Mouse (Mus musculus) left cerebral cortex, adult 2 months (tissue): ENCODE measurements at regions not wholly inside any gene's neighbourhood (a gene's known extent, or its start where the extent isn't known, plus 50 kb on each side); places are given as distances from the start of the nearest gene placed in this dataset.

Experiments
- DNase-seq, 2 experiments: peaks; one replicate each; pipeline ENCODE4 v3.0.0; 2021 to 2022; ENCODE audit warnings: low spot score in 2 of 2, mixed read lengths in 1 of 2; ENCODE audit errors: extremely low spot score in 1 of 2
- H3K27ac ChIP-seq: fragments of 200-600 bp; 2 replicates; pipeline ENCODE4 v1.8.1; 2022
- H3K4me3 ChIP-seq: fragments of 200-600 bp; 2 replicates; pipeline ENCODE4 v1.8.1; 2022
- CTCF ChIP-seq: fragments of 200-600 bp; IDR thresholded peaks from 2 replicates; pipeline ENCODE4 v1.8.1; 2022; ENCODE audit warnings: antibody characterized with exemption, mild to moderate bottlenecking, moderate library complexity
- intact Hi-C: fragments of 180-260 bp; cut with DNase I; formaldehyde crosslinking; loops from one replicate; pipeline ENCODE4 v1.15.1; 2025

DNA sequence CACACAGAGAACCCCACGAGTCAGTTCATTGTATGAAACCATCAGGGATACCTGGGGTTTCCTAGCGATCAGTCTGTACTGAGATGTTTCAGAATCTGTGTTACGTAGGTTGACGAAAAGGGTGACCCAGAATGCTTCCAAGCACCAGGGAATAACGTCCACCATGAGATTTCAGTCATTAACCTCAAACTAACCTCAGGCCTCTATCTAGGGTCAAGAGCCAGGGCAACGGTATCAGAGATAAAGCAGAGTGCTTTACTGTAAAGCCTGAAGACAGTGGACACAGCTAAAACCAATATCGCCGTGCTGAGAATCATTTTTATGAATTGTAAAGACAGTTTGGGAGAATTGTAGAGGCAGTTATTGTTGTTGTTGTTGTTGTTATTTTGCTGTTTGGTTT lies 52.9 kb upstream of the Errfi1 start:
- Histone ChIP-seq H3K27ac (no peak overlapping the region), H3K4me3 (no peak overlapping the region)
- no peak for TF ChIP-seq CTCF
- intact Hi-C loops: no loop called here
- no peak for DNase-seq

DNA sequence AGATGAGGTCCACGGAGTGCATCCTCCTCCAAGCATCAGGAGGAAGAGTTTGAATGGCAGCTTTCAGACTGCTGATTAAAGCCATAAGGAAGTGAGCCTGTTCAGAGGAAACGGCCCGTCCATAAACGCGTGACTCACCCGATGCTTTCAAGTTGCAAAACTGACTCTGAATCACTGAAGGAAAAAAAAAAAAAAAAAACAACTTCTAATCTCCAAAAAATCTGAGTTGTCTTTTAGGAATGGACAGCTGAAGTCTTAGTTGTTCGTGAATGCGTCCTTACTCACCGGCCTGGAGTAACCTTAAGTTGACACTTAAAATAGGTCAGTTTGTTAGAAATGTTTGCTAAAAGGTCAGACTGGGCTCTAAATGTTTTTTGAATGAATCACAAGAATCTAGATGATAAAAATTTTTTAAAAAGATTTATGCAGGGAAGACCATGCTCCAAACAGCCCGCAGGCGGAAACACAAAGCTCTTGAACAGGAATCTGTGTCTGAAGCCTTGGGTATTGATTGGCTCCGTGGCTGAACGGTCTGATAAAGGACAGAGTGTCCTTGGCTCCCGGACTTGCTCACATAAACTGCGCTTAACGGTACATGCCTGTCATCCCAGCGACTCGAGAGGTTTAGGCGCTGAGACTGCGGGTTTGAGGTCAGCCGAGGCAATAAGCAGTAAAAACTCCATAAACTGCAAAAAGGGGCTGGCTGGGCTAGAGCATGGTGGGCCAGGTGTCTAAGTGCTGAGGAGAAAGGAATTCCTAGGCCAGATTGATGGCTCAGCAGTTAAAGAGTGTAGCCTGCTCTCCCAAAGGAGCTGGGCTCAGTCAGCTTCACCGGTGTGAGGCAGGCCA lies 53.9 kb upstream of the Errfi1 start:
- Histone ChIP-seq H3K4me3 (no peak overlapping the region), H3K27ac (no peak overlapping the region)
- intact Hi-C loops: no loop called here
- no peak for DNase-seq
- TF ChIP-seq CTCF: no peak

DNA sequence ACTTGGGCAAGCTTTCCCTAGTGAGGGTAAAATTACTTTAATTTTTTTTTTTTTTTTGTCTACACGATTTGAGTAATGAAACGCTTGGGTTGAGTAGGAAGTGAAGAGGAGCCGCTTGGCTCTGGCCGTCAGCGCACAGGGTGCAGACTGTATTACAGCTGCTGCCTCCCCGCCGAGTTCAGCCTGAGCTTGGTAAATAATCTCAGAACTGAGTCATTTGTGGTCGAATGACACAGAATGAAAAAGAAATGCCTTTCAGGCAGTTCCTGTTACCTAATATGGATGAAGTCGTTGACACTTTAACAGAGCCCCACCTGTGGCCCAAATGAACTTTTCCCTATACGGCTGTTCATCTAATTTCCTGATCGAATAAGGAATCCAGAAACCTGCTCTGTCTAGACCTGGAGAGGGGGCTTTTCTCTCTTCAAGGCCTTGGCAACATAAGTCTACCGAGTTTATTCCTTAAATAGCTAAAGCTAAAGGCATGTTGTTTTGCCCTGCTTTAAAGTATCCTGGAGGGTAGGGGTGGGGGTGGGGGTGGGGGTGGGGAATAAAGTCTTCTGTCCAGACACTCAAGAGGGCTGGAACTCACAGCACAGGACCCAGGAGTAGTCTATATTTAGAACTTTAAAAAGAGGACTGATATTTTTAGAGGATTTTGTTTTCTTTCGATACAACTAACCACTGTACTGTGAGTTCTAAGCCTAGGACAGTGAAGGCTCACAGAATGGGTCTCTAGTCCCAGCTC lies 54.8 kb upstream of the Errfi1 start:
- no peak for TF ChIP-seq CTCF
- no peak for DNase-seq
- intact Hi-C loops: no loop called here
- no peak overlapping the region for H3K4me3 ChIP-seq
- H3K27ac ChIP-seq: no peak overlapping the region; the same call in 1 of the 2 replicates

DNA sequence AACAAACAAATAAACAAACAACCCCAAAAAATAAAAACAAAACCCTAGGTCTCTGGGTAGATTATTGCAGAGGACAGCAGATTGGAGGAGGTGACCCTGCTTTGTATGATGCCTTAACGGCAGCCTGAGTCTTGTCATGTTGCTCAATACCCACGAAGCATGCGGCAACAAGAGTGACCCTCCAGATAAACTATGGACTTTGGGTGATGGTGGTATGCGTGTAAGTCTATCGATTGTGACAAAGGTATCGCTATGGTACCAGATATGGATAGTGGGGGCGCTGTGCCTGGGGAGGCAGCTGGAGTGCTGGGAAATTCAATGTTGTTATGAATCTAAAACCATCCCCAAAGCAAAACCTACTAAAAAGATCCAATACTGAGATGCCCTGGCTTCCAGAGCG lies 55.4 kb upstream of the Errfi1 start:
- intact Hi-C loops: no loop called here
- no peak for DNase-seq
- H3K4me3 ChIP-seq: no peak overlapping the region
- TF ChIP-seq CTCF: no peak
- no peak overlapping the region for H3K27ac ChIP-seq

DNA sequence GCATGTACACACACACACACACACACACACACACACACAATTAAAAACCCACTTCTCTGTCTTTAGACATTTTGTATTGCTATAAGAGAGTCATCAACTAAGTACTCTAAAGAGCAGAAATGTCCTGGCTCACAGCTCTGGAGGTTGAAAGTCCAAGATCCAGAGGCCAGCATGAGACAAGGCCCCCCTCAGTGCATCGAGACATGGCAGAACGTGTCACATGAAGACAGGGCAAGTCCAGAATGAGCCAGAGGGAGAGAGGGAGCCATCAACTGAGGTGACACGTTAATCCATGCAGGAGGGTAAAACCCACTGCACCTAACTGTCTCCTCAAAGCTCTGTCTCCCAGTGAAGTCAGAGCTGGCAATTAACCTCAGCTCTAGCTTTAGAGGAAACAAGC lies 56.7 kb upstream of the Errfi1 start:
- no peak for DNase-seq
- no peak for TF ChIP-seq CTCF
- Histone ChIP-seq H3K4me3 (no peak overlapping the region), H3K27ac (no peak overlapping the region)
- intact Hi-C loops: no loop called here

DNA sequence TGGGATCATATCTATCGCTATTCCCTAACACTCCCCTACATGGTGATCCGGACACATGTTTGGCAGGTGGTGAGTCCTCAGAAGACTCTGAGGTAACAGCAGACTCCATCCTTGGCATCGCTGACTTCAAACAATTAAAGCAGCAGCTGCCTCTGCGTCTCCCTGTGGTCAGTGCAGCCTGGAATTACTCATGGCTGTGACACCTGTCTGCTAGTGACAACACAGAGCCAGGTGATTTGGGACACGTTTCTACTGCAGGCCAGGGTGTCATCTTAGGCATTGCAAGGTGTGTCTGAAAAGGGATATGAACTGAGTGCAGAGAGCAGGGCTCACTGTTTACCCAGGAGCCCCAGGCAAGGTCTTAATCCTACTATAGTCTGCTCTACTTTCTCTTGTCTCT lies 58.8 kb upstream of the Errfi1 start:
- Histone ChIP-seq H3K27ac (no peak overlapping the region), H3K4me3 (no peak overlapping the region)
- no peak for TF ChIP-seq CTCF
- DNase-seq: no peak
- intact Hi-C loops: no loop called here

DNA sequence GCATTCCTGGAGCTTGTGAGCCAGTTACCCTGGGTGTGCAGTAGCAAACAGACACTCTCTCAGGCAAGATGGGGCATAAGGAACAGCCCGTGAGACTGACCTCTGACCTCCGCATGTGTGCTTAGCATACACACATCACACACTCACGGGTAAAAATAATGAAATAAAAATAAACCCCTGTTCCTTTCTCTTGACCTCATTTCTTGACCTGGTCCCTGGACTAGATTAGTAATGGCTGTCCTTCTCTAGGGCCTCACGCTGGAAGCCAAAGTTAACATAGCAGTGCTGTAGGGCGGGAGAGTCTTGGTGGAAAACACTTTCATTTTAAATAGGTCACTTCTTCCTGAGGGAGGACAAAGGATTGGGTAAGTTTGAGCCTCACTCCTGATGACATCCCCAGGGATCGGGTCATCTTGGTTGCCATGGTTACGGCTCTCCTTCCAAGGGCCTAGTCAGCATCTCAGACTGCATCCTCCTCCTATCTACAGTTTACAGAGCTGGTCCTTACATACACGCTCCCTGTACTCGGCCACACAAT lies 59.4 kb upstream of the Errfi1 start:
- DNase-seq: no peak
- no peak for TF ChIP-seq CTCF
- intact Hi-C loops: no loop called here
- H3K27ac ChIP-seq: no peak overlapping the region
- H3K4me3 ChIP-seq: no peak overlapping the region

DNA sequence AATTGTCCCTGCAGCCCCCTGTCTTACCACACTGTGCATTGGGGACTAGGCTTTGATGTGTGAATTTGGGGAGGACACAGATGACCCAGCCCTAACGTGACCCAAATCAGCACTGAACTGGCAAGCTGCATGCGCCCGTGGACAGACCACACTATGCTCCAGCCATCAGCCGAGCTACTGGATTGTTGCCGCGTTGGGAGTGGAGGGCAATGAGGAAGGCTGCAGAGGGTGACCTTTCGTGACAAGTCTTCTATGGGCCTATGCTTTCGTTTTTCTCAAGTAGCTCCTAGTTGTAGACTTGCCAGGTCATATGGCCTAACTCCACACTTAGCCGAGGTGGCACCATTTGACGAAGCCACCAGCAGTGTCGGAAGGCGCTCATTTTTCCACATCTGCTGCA lies 60.6 kb upstream of the Errfi1 start:
- no peak for DNase-seq
- no peak for TF ChIP-seq CTCF
- no peak overlapping the region for H3K4me3 ChIP-seq
- intact Hi-C loops: no loop called here
- H3K27ac ChIP-seq: no peak overlapping the region

DNA sequence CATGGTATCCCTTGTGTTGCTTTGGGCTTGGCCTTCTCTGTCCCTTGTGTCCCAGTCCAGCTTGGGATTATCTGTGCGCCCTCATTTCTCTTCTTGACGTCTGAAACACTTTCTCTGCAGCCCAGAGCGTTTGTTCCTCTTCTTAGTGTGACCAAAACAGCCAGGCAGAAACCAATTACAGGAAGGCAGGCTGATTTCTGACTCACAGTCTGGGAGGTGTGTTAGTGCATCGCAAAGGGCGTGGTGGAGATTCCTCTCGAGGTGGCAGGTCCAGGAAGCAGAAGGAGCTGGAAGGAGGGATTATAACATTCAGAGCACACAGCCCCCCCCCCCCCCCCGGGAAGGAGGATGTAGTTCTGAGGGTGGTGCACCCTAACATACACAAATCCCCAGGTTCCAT lies 64.6 kb upstream of the Errfi1 start:
- Histone ChIP-seq H3K27ac (no peak overlapping the region), H3K4me3 (no peak overlapping the region)
- TF ChIP-seq CTCF: no peak
- DNase-seq: no peak
- intact Hi-C loops: no loop called here

DNA sequence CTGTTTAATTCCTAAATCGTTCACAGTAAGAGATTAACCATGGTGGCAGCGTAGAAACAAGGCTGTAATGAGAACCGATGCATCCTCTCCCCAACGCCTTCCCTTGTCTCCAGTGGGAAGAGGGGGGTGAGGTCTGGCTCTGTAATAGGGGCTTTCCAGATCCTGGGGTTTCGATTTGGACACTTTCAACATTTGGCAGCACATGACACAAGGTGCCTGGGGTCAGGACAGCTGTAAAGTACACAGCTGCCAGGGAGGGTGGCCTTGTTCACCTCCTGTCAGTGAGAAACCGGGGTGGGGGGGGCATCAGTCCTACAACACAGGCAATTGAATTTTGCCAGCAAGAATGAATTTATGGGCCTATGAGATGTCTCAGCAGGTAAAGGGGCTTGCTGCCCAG lies 66.6 kb upstream of the Errfi1 start:
- intact Hi-C loops: no loop called here
- Histone ChIP-seq H3K27ac (no peak overlapping the region), H3K4me3 (no peak overlapping the region)
- DNase-seq: no peak
- no peak for TF ChIP-seq CTCF

DNA sequence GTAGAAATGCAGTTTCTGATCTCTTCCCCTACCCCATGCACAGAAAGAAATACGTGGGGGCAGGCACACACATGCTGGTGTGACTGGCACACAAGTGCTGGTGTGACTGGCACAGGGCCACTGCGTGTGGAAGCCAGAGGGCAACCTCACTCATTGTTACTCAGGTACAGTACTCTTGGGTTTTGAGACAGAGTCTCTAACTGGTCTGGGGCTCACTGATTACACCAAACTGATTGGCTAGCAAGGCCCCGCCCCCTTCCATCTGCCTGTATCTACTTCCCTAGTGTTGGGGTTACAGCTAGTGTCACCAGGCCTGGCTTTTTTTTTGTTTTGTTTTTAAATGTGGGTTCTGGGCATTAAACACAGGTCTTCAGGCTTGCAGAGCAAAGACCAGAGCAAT lies 67.1 kb upstream of the Errfi1 start:
- intact Hi-C loops: no loop called here
- H3K27ac ChIP-seq: no peak overlapping the region
- DNase-seq: no peak
- H3K4me3 ChIP-seq: no peak overlapping the region
- no peak for TF ChIP-seq CTCF
